In the genomic region with DNA sequence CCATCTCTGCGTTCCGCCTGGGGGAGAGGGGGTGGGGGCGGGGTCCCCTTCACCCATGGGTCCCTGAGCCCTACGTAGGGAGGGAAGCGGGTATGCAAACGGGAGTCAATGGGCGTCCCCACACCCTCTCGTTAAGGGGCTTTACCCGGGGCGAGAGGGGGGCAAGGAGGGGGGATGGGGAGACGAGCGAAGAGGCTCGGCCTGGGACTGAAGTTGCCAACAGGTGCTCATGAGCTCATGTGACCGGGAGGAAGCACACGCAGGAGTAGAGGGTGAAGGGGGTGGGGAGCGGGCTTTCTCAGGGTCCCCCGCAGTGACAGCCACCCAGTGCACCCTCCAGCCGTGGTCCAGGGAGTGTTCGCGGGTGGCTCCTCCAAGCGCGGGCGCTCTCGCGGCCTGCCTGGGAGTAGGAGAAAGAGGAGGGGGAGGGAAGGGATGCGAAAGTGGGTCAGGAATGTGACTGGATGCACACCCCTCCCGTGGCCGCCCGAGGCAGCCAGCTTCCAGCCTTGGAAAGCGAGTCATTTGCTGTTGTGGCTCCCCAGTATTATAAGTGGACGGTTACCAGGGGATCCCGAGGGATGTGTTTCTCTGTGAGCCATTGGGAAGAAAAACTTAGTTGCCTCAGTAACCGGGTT, we compare ENCODE assay signal across 8 mouse cellular contexts. TPM values are rescaled to one million over a fixed set of nuclear protein-coding genes. Genes with fewer than 3 reads are reported as not detected.
DNase-seq lines count a peak whose midpoint lies in the region; ATAC-seq and TF ChIP-seq lines count a peak whose summit lies in the region.

No protein-coding gene starts in this region.

- WGBS in forebrain, embryonic 13.5 days, result under 1% methylated on average over 33 of the region's 33 CpGs
- 2% methylated on average over 33 of the region's 33 CpGs for WGBS in lung, embryonic 15.5 days
- under 1% methylated on average over 33 of the region's 33 CpGs for WGBS in neural tube, embryonic 15.5 days

- intact Hi-C loops in heart, postnatal 14 days (cut with DNase I), result no loop called here

- DNase-seq in heart, postnatal 14 days, result peak; percentile 34 to 57
- DNase-seq in layer of hippocampus, adult 18-20 months (ENCODE audit: low spot score in 2 of 2), result peak; percentile 12 to 34
- peak; percentile 80 for DNase-seq in thymus, postnatal 25 days

- H3K9me3 ChIP-seq in E14TG2a.4 (ENCODE audit: low read length), result no peaks in the 10 kb centered on the region
- no peaks in the 10 kb centered on the region for H3K9me3 ChIP-seq in forebrain, embryonic 13.5 days (replicated peaks)
- no peaks in the 10 kb centered on the region for H3K9me3 ChIP-seq in lung, embryonic 15.5 days
- no peaks in the 10 kb centered on the region for H3K9me3 ChIP-seq in neural tube, embryonic 15.5 days (replicated peaks)

- H3K27me3 ChIP-seq in E14TG2a.4 (ENCODE audit: insufficient read depth, low read length), result peaks cover 54% of the 10 kb centered on the region
- H3K27me3 ChIP-seq in forebrain, embryonic 13.5 days, result peaks cover 54% of the 10 kb centered on the region
- peaks cover 15% of the 10 kb centered on the region; the same call in 1 of the 2 replicates for H3K27me3 ChIP-seq in lung, embryonic 15.5 days
- peaks cover 28% of the 10 kb centered on the region for H3K27me3 ChIP-seq in neural tube, embryonic 15.5 days (replicated peaks)

- H3K4me1 ChIP-seq in E14TG2a.4 (replicated peaks; ENCODE audit: low read depth, low read length), result peaks cover 33% of the 10 kb centered on the region
- peaks cover 42% of the 10 kb centered on the region for H3K4me1 ChIP-seq in bone marrow macrophage, adult 2 months (ENCODE audit: control insufficient read depth, insufficient read depth, low read length)
- peaks cover 18% of the 10 kb centered on the region for H3K4me1 ChIP-seq in forebrain, embryonic 13.5 days
- peaks cover 17% of the 10 kb centered on the region; the same call in 1 of the 2 replicates for H3K4me1 ChIP-seq in lung, embryonic 15.5 days
- peaks cover 23% of the 10 kb centered on the region for H3K4me1 ChIP-seq in neural tube, embryonic 15.5 days

- peak overlapping the region; percentile 77 for H3K4me3 ChIP-seq in E14TG2a.4 (replicated peaks; ENCODE audit: low read length)
- H3K4me3 ChIP-seq in bone marrow macrophage, adult 2 months (ENCODE audit: insufficient read depth, low read length), result peak overlapping the region; percentile 80
- peak overlapping the region; percentile 50 for H3K4me3 ChIP-seq in forebrain, embryonic 13.5 days
- peak overlapping the region; percentile 61 for H3K4me3 ChIP-seq in lung, embryonic 15.5 days
- H3K4me3 ChIP-seq in neural tube, embryonic 15.5 days (replicated peaks), result peak overlapping the region; percentile 51

- TF ChIP-seq POLR2A in bone marrow macrophage, adult 2 months (IDR thresholded peaks at IDR 0.05; ENCODE audit: borderline replicate concordance, low read depth, low read length), result no peak

- no peak for TF ChIP-seq CTCF in E14TG2a.4 (conservative IDR thresholded peaks at IDR 0.05; ENCODE audit: low read length)
- no peak for TF ChIP-seq CTCF in bone marrow macrophage, adult 2 months (IDR thresholded peaks at IDR 0.05; ENCODE audit: low read depth, low read length)

- H3K9ac ChIP-seq in forebrain, embryonic 13.5 days, result peak overlapping the region; percentile 63
- peak overlapping the region; percentile 66 for H3K9ac ChIP-seq in lung, embryonic 15.5 days
- peak overlapping the region; percentile 53 for H3K9ac ChIP-seq in neural tube, embryonic 15.5 days (replicated peaks)

- peak; percentile 68 for ATAC-seq in forebrain, embryonic 13.5 days
- ATAC-seq in lung, embryonic 15.5 days (ENCODE audit: borderline replicate concordance, extremely low read depth, low FRiP score, low TSS enrichment), result peak; percentile 77
- ATAC-seq in neural tube, embryonic 15.5 days (ENCODE audit: low FRiP score), result peak; percentile 67

- no peaks in the 10 kb centered on the region for H3K36me3 ChIP-seq in E14TG2a.4 (ENCODE audit: insufficient read depth, low read length)
- H3K36me3 ChIP-seq in forebrain, embryonic 13.5 days (ENCODE audit: poor library complexity, severe bottlenecking), result no peaks in the 10 kb centered on the region
- H3K36me3 ChIP-seq in lung, embryonic 15.5 days, result no peaks in the 10 kb centered on the region
- no peaks in the 10 kb centered on the region for H3K36me3 ChIP-seq in neural tube, embryonic 15.5 days

- peak overlapping the region; percentile 98 for H3K27ac ChIP-seq in bone marrow macrophage, adult 2 months (ENCODE audit: insufficient read depth, low read depth, low read length)
- no peak overlapping the region for H3K27ac ChIP-seq in forebrain, embryonic 13.5 days
- H3K27ac ChIP-seq in lung, embryonic 15.5 days, result peak overlapping the region; percentile 84
- H3K27ac ChIP-seq in neural tube, embryonic 15.5 days (replicated peaks), result no peak overlapping the region

- H3K4me2 ChIP-seq in forebrain, embryonic 13.5 days, result peak overlapping the region; percentile 100
- peak overlapping the region; percentile 100 for H3K4me2 ChIP-seq in lung, embryonic 15.5 days
- H3K4me2 ChIP-seq in neural tube, embryonic 15.5 days, result peak overlapping the region; percentile 100

RNA-seq across cellular contexts. Expression of gene Rreb1, which starts 0.5 kb away (rescaled TPM):
- polyA plus RNA-seq in bone marrow macrophage, adult 2 months (2012; ENCODE audit: insufficient read depth, insufficient read length, missing spikeins), result 49.3 and 57.2 TPM in 2 replicates
- polyA plus RNA-seq in forebrain, embryonic 13.5 days (2015; fragmentation: Nextera tagmentation; extraction: Ambion mirVana), result 1.6 and 1.7 TPM in 2 replicates
- 10 to 100 TPM; 50.4 to 54.5 TPM for total RNA-seq in heart, postnatal 14 days (2021)
- 10 to 100 TPM; 75.1 to 85.3 TPM for total RNA-seq in layer of hippocampus, adult 18-20 months (2021)
- 16.8 and 17.9 TPM in 2 replicates for polyA plus RNA-seq in lung, embryonic 15.5 days (2015; fragmentation: Nextera tagmentation; extraction: Ambion mirVana)
- polyA plus RNA-seq in neural tube, embryonic 15.5 days (2015; fragmentation: Nextera tagmentation; extraction: Ambion mirVana), result 3.0 and 3.8 TPM in 2 replicates

Comparison
In these comparisons a context has a peak if more than half of its experiments do, and no peak if none do; other contexts are left out.
1. H3K27ac ChIP-seq: peak in bone marrow macrophage, adult 2 months (single experiment) and lung, embryonic 15.5 days (single experiment); none in forebrain, embryonic 13.5 days (single experiment) and neural tube, embryonic 15.5 days (single experiment).
2. DNase-seq: peak in every context shown above with its lines; median percentile 80 in thymus, postnatal 25 days; 46 in heart, postnatal 14 days; 23 in layer of hippocampus, adult 18-20 months.
3. Peak in every context shown above with its lines, with median percentiles within 50 percentile points of each other: H3K4me3 ChIP-seq, ATAC-seq, H3K4me2 ChIP-seq and H3K9ac ChIP-seq.